Mouse (Mus musculus) 3T3-L1 (cell line): ENCODE data around the gene Cdipt.

Experiments
- DNase-seq: peaks from one replicate; pipeline ENCODE4 v3.0.0-alpha.2; 2015; ENCODE audit warnings: low read depth, low spot score

Cdipt gene

DNA sequence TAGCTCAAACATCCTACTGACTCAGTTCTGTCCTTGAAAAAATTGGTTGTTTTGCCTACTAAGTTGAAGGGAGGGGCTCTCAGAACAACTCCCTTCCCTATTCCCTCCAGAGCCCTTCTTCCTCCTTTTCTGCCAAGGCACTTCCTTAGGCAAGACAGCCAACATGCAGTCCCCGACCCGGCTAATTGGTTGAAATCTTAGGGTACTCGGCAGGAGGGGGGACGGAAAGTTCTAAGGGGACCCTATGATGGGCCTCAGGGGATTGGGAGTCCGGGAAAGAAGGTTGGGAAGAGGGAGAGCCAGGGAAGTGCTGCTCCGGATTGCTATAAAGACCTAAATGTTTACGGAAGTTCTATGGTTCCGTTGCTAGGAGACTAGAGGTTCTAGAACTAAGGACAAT is 221 bp upstream of the Cdipt start:
- no peak for DNase-seq

DNA sequence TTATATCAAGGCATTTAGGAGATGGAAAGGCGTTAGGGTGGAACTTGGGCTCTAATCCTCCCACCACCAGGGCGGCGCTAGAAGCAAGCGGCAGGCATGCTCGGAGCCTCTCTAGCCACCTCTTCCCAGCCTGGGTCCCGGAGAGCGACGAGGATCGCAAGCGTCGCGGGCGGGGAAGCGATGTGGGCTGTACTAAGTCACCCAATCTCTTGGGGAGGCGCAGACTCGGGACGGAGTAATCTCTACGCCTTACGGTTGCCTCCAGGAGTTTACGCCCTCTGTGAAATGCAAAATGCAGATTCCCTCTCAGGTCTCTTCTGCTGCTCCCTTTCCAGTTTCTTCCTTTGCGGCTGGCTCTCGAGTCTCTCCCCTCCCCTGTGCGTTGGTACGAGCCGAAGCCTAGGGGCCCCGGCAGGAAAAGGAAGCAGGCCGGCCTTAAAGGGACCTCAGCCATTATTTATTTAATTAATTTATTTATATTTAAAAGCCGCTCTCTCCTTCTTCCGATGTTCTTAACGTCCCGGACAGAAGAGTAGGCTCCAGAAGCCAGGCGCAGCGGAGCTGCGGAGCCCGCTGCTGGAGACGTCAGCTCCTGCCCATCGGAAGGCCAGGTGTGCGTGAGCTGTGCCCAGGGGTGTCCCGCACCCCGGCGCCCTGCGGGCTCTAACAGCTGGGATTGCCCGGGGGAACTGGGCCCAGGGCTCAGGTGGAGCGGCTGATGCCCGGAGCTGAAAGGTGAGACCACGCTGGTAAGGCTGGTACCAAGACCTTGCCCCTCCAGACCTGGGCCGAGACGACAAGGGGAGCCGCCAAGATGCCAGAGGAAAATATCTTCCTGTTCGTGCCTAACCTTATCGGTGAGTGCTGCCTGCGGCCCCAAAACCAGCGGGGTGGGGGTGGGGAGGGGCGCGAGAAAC is 494 bp downstream of the Cdipt start, which contains the start of gene Cdiptos:
TSS of gene Cdiptos (minus strand) at position 149 of the 917 bp plus-strand sequence.
- peak; percentile 94 for DNase-seq

DNA sequence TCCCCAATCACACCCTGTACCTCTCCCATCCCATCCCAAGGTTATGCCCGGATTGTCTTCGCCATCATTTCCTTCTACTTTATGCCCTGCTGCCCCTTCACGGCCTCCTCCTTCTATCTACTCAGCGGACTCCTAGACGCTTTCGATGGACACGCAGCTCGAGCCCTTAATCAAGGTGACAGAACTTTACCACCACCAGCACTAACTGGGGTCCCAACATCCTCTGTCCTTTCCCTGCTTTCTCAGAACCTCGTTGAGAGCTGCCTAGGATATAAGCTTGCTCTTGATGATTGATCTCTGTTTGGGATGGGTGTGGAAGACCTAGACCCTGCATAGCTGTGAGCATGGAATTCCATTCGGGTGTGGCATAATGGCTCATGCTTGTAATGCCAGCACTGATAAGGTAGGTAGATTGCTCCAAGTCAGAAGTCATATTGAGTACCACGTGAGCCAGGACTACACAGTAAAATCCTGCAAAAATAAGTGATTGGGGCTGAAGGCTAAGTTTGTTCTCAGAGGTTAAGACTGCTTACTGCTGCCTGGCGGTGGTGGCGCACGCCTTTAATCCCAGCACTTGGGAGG is 1.3 kb downstream of the Cdipt start:
- DNase-seq = peak; percentile 29

DNA sequence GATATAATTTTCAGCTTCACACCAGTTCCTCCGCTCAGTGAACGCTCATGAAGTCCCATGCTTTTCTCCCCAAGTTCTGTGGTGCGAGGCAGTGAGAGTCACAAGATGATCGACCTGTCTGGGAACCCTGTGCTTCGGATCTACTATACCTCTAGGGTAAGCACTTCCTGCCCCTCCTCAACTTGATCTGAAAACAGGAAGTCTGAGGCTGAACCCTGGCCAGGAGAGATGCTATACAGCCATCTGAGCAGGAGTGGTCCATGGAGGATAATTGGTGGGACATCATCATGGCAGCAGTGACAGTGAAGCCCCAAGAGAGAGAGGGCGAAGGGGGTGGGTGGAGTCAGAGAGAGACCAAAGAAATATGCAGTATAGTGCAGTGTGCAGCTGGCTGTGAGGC is 3.1 kb downstream of the Cdipt start:
- no peak for DNase-seq

DNA sequence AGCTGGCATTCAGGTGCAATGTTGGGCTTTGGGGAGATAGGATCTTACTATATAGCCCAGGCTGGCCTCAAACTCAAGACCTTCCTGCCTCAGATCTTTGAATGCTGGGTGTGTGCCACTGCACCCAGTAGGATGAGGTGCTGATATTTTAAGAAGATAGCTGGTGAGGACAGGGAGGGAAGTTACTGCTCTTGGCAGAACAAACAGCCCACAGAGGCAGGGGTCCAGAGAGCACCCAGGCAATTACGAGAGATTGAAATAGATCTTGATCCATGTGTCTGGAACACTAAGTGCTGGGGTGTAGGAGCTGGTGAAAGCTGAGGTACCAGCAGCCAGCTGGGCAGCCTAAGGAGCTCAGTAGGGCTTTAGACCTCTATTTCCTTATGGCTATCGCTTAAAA is 5.9 kb downstream of the Cdipt start:
- no peak for DNase-seq

DNA sequence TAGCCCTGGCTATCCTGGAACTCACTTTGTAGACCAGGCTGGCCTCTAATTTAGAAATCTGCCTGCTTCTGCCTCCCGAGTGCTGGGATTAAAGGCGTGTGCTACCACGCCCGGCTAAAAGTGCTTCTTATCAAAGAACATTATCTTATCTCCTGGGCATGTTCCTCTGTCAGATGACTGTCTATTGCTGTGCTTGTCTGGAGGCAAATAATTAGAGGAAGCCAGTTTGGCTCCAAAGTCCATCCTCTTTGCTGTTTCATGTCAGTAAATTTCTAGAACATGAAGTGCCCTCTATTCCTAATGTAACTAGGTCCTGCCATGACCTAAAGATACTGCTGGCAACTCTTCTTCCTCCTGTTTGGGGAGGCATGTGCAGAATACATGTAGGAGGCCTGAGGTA is 6.3 kb downstream of the Cdipt start:
- no peak for DNase-seq

DNA sequence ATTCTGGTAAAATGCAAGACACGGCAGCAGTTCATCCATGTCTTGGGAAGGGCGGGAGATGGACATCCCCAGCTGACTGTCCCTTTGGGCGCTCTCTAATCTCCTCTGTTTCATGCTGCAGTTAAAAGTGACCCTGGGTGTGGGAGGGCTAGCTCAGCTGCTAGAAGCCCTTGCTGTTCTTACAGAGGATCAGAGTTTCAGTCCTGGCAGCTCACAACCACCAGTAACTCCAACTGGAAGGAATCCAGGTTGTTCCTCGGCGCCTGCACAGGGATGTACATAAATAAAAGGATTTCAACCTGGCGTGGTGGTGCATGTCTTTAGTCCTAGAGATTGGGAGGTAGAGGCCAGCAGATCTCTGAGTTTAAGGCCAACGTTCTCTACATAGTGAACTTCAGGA is 7.4 kb downstream of the Cdipt start:
- DNase-seq = no peak

DNA sequence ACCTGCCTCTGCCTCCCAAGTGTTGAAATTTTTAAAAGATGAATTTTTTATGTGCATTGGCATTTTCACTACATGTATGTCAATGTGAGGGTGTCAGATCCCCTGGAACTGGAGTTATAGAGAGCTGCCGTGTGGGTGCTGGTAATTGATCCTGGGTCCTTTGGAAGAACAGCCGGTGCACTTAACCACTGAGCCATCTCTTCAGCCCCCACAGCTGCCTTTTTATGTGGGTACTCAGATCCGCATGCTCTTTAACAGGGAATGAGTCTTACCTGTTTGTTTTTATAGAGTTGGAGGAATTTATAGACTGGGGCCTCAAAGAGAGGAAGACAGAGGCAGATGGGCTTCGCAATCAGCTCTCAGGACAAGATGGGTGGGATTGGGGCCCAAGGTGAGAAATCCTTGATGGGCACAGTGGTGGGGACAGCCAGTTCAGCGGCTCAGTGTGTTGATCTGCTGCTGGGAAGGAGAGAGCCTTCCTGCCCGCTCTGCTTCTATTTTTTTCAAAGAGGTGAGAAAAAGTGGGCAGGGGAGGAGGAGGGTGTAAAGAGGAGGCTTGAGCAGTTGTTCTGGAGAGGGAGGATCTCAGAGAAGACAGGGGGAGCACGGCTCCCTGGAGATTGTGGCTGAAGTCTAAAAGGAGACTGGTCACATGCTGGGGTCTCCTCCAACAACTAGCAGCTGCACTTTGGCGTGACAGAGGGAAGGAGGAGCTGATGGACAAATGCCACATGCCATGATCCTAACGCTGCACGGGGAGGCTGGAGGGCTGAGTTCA is 9.1 kb downstream of the Cdipt start:
- DNase-seq = no peak

DNA sequence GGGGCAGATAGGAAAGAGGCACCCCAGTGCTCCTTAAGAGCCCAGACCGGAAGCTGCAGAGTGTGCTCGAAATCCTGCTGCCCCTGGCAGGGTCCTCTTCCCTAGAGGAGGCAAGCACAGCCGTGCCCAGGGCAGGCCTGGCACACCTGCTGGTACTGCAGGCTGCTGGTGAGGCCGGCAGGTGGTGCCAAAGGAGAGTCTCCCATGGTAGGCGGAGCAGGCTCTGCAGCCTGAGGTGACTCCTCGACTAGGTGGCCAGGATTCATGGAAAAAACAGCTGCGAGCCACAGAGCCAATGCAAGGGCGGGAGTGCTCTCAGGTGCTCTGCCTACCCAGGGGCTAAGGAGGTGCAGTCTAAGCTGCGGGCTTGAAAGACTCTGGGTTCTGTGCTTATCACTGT is 10.6 kb downstream of the Cdipt start:
- no peak for DNase-seq

DNA sequence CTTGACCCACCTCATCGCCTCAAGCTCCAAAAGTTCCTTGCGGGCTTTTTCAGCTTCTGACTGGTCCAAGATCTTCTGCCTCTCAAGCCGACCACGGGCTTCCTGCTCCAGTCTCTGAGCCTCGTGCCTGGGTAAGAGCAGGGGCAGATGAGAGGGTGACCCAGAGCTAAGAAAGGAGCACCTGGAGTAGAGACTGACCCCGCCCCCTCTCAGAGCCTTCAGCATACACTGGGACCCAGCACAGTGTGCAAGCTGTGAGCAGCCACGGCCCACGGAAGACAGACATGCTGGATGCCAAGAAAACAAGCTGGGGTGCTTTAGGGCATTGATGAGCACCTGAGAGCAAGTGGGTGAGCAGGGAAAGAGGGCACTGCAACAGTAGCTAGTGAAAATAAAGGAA is 13.1 kb downstream of the Cdipt start:
- DNase-seq = no peak

DNA sequence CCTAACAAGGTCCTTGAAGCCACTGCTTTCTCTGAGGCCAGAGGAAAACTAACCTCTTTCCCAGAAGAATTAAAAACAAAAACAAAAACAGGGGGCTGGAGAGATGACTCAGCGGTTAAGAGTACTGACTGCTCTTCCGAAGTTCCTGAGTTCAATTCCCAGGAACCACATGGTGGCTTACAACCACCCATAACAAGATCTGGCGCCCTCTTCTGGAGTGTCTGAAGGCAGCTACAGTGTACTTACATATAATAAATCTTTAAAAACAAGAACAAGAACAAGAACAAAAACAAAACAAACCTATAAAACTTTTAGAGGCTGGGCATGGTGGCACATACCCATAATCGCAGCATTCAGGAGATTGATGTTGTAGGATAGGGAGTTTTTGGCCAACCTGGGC is 20.7 kb downstream of the Cdipt start:
- no peak for DNase-seq

DNA sequence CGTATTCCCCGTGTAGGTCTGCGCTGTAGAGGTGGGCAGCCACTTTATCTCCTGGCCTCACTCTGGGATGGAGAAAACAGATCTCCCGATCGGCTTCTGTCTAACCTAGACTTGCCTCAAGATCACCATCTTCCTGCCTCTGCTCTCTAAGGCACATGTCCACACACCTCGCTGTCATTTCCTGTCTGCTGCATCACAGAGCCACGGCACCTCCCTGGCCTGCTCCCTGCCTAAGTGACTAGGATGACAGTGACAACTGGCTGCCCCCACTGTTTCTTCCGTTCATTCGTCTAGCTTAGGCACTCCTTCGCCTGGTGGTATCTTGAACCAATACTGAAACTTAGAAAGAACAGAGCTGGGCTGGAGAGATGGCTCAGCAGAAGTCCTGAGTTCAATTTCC is 23.9 kb downstream of the Cdipt start:
- DNase-seq = no peak

DNA sequence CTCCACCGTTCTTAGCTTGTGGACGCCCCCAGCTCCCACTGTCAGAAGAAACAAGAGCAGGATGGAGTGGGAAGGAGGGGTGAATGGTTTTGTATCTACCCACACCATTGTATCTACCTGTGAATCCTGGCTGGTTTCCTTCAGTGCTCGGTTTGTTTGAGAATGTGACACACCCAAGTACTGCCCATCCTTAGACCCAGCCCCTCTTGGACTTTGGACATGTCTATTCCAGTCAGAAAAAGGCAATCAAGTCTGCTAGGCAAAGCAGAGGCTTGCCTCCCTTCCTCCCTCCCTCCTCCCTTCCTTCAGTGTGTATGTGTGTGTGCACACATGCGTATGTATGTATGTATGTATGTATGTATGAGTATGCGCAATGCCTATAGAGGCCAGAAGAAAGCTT is 27.9 kb downstream of the Cdipt start:
- DNase-seq = no peak

DNA sequence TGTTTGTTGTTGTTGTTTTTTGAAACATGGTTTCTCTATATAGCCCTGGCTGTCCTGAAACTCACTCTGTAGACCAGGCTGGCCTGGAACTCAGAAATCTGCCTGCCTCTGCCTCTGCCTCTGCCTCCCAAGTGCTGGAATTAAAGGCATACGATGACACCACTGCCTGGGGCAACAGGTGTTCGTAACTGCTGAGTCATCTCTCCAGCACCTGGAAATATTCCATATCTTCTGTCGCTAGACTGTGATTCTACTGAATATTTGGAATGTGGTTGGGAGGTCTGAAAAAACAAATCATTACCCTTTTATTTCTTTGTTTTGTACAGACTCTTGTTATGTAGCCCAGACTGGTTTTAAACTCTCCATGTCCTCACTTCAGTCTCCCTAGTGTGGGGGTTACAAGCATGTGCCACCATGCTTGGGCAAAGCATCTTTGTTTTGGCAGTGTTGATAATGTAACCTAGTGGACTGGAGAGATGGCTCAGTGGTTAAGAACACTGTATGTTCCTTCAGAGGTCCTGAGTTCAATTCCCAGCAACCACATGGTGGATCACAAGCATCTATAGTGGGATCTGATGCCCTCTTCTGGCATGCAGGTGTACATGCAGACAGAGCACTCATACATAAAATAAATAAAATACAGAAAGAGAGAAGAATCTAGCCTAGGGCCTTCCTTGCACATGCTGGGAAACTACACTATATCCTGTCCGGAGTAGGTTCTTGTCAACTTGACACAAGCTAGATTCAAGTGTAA is 28.6 kb downstream of the Cdipt start:
- DNase-seq = no peak

DNA sequence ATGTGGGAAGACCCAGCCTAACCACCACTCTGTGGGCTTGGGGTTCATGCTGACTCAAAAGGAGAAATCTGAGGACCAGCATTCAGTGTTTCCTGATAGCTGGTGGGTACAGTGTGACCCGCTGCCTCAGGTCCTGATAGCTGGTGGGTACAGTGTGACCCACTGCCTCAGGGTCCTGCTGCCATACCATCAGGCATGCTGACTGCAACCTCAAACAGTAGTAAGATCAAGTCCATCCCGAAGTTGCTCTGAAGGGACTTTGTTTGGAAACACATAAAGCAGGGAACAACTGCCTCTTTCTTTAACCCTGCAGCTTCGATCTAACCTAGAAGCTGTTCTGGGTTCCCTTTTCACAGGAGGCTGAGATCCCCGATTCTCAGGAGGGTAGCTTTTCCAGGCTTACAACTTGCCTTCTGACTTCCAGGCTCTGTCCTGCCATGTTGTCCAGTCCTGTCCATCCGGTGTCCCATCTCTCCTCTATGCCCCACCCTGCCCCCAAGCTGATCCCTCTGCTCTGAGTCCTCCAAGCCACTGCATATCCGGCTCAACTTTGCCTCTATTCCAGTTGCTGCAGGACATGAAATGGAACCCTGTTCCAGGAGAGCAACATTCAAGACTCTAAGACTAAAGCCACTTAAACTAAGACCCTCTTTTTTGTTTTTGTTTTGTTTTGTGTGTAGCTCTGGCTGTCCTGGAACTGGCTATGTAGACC is 31.8 kb downstream of the Cdipt start:
- no peak for DNase-seq

DNA sequence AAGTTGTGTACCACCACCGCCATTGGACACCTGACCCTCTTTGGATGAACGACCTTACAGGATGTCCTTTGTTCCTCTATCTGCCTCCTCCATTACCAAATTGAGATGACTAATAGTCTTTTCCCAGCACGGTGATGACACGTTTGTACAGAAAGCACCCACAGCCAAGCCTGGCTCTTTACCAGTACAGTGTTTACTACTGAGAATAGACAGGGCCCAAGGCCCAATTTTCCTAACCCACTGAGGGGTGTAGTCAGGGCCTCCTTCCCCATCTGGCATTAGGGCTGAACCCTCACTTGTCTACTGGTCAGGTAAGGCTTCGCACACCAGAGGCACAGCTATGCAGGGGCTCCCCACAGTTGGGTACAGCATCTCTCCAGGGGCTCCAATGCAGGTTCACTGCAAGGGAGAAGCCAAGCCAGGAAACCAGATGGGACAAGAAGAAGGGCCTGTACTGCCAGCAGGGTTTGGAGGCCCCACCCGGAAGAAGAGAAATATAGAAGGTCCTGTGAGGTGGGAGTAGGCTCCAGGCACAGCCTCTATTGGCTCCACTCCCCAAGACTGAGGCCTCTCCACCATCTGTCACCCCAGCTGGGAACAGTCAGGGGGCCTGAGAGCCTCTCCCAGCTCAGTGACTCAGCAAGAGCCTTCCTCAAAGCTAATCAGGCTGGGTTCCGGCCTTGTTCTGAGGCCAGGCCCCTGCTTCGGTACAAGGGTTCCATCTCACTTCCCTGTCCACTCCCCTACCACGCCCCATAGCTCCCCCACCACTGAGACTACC is 32.7 kb downstream of the Cdipt start:
- peak; percentile 82 for DNase-seq

DNA sequence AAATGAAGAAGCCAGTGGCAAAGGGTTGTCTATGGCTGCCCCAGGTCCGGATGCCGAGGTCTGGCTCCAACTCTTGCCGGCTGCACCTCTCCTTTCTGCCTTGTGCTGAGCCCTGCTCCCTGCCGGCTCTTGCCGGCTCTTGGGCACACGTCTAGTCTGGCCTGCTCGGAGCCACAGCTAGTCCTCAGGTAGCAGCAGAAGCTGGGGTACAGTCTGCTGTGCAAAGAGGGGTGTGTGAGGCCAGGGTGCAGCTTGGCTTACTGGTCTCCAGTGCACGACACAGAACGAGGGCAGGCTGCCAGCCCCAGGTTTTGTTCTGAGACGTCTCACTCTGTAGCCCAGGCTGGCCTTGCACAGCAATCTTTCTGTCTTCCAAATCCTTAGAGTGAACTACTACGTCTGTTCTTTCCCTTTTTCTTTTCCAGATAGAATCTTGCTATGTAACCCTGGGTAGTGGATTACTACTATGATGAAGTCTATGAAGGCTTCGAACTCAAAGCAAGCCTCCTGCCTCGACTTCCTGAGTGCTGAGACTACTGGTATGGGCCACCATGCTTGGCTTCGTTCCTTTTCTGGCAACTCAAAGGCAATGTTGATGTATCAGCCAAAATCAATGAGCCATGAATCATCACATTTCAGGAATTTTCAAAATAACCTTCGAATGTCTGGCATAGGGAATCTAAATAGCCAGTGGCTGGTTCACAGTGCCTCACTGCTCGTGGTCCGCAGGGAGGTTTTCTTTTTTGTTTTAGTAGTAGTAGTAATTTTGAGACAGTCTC is 33.8 kb downstream of the Cdipt start:
- no peak for DNase-seq

DNA sequence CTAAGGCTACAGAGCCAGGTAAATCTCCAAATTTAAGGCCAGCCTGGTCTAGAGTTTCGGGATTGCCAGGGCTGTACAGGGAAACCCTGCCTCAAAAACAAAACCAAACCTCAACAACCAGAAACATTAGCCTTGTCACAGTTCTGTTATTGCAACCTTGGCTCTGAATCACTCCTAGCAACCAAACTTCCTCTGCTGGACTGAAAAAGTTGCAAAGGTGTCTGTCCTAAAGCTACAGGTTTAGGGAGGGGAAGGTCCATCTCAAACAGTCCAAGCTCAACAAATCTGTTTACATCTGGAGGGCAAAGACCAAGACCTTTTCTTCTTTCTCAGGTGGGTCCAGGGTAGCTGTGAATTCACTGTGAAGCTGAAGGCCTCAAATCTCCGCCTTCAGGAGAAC is 35.3 kb downstream of the Cdipt start:
- no peak for DNase-seq

DNA sequence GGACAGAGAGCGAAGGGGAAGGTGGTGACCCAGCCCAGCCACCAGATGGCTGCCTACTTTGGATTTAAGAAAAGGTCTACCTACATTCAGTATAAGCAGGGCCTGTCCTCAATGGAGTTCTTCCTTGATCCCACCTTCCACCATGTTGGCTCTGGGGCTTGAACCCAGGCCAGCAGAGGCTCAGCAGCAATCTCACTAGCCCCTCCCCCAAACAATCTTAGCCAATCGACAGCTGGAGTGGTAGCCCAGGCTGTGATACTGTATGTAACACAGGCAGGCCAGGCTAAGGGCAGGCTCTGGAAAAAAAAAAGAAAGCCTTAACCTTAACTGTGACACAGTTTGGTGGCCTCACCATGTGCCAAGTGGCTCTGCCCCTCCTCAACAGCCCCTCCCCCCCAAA is 36.0 kb downstream of the Cdipt start:
- DNase-seq = no peak

DNA sequence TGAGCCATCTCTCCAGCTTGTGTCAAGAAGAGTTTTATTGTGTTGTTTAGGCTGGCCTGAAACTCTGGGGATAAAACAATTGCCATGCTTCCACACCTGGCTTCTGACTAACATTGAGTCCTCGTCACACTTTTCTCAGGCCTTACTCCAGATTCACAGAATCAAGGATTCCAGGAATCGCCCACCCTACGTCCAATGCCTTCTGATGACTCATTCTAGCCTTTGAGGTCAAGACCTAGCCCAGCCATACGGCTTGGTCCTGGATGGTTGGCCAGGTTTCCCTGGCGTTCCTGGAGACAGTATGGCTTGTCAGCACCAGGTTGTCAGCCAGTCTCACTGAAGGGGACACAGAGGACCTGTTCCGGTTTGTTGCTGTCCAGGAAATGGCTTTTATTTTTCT is 36.7 kb downstream of the Cdipt start:
- peak; percentile 30 for DNase-seq
